Mouse (Mus musculus): Measurements from ENCODE around the gene Ptk7. TPM values are rescaled to one million over a fixed set of nuclear protein-coding genes. Genes with fewer than 3 reads are reported as not detected.

Ptk7 gene
- polyA plus RNA-seq, 1 experiment from 2014 or later = 43.3 TPM

DNA sequence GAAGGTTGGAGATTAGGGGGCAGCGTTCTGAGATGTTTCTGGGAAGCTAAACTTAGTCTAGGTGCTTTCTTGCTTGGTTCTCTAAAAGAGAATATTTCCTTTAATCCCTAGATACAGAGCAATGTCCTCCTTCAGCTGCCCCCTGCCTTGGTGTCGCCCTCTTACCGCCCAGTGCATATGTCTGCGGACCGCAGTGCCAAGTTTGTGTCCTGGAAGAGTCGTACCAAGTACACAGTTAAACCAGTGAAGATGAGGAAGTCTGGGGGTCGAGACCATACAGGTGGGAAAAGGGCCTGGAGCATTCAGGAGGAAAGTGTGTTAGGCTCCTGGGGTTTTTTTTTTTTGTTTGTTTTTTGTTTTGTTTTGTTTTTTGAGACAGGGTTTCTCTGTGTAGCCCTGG, 18.0 kb upstream of the Ptk7 start:
- H3K36me3 ChIP-seq (ENCODE audit: control insufficient read depth, insufficient read depth, low read length) = no peaks in the 10 kb centered on the region
- WGBS = 91% methylated on average over 7 of the region's 7 CpGs
- no peaks in the 10 kb centered on the region for H3K27me3 ChIP-seq (ENCODE audit: control insufficient read depth, insufficient read depth, low read length)
- H3K27ac ChIP-seq (ENCODE audit: low read depth, low read length) = no peak overlapping the region
- H3K9ac ChIP-seq (ENCODE audit: low read length) = no peak overlapping the region
- no peak overlapping the region for H3K4me2 ChIP-seq (ENCODE audit: low read depth, low read length, severe bottlenecking)
- peaks cover 27% of the 10 kb centered on the region for H3K4me1 ChIP-seq (replicated peaks; ENCODE audit: control insufficient read depth, insufficient read depth, low read length)
- no peak overlapping the region for H3K4me3 ChIP-seq (ENCODE audit: low read depth, low read length)
- DNase-seq (ENCODE audit: low spot score) (no peak), ATAC-seq (replicated peaks; ENCODE audit: low FRiP score) (no peak)
- H3K9me3 ChIP-seq (ENCODE audit: control insufficient read depth, low read length) = no peaks in the 10 kb centered on the region

GRCm38 (mm10) chr17:46646322-46646662, 17.0 kb upstream of the Ptk7 start:
- whole genome bisulfite sequencing = under 1% methylated on average over 19 of the region's 19 CpGs

DNA sequence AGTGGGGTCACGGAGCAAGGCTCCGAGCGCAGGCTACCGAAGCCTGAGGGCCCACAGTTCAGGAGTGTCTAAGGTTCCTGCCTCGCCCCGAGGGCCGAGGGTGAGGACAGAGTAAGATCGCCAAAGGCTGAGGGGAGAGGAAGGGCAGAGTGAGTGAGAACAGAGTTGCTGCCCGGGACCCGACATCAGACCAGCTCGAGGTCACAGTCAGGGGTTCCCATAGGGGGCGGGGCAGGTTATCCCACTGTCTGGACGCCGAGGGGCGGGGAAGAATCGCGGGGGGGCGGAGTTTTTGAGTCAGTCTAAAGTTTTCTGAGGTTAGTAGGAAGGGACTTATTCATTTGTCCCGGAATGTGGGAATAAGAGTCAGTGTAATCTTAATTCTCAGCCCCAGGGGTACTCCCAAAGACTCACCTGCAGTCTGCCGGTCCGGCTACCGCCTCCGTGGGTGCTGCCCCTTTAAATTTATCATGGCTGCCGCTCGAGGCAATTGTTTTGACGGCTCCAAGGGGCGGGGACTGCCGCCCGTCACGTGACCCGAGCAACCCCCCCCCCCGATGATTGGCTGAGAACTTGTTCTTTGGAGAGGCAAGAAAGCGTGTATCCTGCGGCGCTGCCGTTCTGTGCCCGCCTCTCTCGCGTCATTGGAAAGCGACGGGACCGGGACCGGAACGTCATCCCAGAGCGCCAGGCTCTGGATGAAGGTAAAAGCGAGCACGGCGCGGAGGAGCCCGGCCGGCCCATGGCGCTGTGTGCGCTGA, 16.4 kb upstream of the Ptk7 start, which contains the start of the genes Klc4 and Mrpl2:
Klc4 (minus strand) TSS at position 462 of the 761 bp plus-strand sequence.
Mrpl2 (plus strand) TSS at position 669 of the 761 bp plus-strand sequence.
- Histone ChIP-seq H3K4me2 (ENCODE audit: low read depth, low read length, severe bottlenecking) (peak within 1 kb of the TSS; percentile 96), H3K4me3 (ENCODE audit: low read depth, low read length) (peak within 1 kb of the TSS; percentile 68), H3K9me3 (ENCODE audit: control insufficient read depth, low read length) (no peaks in the 10 kb centered on the region), H3K9ac (ENCODE audit: low read length) (peak within 1 kb of the TSS; percentile 77), H3K27me3 (ENCODE audit: control insufficient read depth, insufficient read depth, low read length) (no peaks in the 10 kb centered on the region), H3K4me1 (replicated peaks; ENCODE audit: control insufficient read depth, insufficient read depth, low read length) (peaks cover 16% of the 10 kb centered on the region), H3K36me3 (ENCODE audit: control insufficient read depth, insufficient read depth, low read length) (no peaks in the 10 kb centered on the region), H3K27ac (ENCODE audit: low read depth, low read length) (no peak within 1 kb of the TSS)
- DNase-seq (ENCODE audit: low spot score) (peak; percentile 100), ATAC-seq (replicated peaks; ENCODE audit: low FRiP score) (peak; percentile 73)
- WGBS = 1% methylated on average over 53 of the region's 53 CpGs

More at GRCm38 (mm10) chr17:46646322-46646662, 17.0 kb upstream of the Ptk7 start:
- Histone ChIP-seq H3K36me3 (ENCODE audit: control insufficient read depth, insufficient read depth, low read length) (no peaks in the 10 kb centered on the region), H3K27me3 (ENCODE audit: control insufficient read depth, insufficient read depth, low read length) (no peaks in the 10 kb centered on the region), H3K27ac (ENCODE audit: low read depth, low read length) (no peak overlapping the region), H3K4me2 (ENCODE audit: low read depth, low read length, severe bottlenecking) (peak overlapping the region; percentile 87), H3K4me1 (replicated peaks; ENCODE audit: control insufficient read depth, insufficient read depth, low read length) (peaks cover 20% of the 10 kb centered on the region), H3K9ac (ENCODE audit: low read length) (peak overlapping the region; percentile 73), H3K4me3 (ENCODE audit: low read depth, low read length) (peak overlapping the region; percentile 68), H3K9me3 (ENCODE audit: control insufficient read depth, low read length) (no peaks in the 10 kb centered on the region)
- ATAC-seq (replicated peaks; ENCODE audit: low FRiP score) (no peak), DNase-seq (ENCODE audit: low spot score) (no peak)

GRCm38 (mm10) chr17:46644916-46645475, 15.7 kb upstream of the Ptk7 start:
- H3K9ac ChIP-seq (ENCODE audit: low read length) = peak overlapping the region; percentile 77
- H3K27ac ChIP-seq (ENCODE audit: low read depth, low read length) = no peak overlapping the region
- H3K4me1 ChIP-seq (replicated peaks; ENCODE audit: control insufficient read depth, insufficient read depth, low read length) = peaks cover 15% of the 10 kb centered on the region
- peak overlapping the region; percentile 96 for H3K4me2 ChIP-seq (ENCODE audit: low read depth, low read length, severe bottlenecking)
- peak overlapping the region; percentile 68 for H3K4me3 ChIP-seq (ENCODE audit: low read depth, low read length)
- DNase-seq (ENCODE audit: low spot score) = no peak
- H3K9me3 ChIP-seq (ENCODE audit: control insufficient read depth, low read length) = no peaks in the 10 kb centered on the region
- no peaks in the 10 kb centered on the region for H3K36me3 ChIP-seq (ENCODE audit: control insufficient read depth, insufficient read depth, low read length)
- peak; percentile 7; the same call in 1 of the 2 replicates for ATAC-seq (replicated peaks; ENCODE audit: low FRiP score)
- 13% methylated on average over 11 of the region's 11 CpGs for WGBS
- no peaks in the 10 kb centered on the region for H3K27me3 ChIP-seq (ENCODE audit: control insufficient read depth, insufficient read depth, low read length)

DNA sequence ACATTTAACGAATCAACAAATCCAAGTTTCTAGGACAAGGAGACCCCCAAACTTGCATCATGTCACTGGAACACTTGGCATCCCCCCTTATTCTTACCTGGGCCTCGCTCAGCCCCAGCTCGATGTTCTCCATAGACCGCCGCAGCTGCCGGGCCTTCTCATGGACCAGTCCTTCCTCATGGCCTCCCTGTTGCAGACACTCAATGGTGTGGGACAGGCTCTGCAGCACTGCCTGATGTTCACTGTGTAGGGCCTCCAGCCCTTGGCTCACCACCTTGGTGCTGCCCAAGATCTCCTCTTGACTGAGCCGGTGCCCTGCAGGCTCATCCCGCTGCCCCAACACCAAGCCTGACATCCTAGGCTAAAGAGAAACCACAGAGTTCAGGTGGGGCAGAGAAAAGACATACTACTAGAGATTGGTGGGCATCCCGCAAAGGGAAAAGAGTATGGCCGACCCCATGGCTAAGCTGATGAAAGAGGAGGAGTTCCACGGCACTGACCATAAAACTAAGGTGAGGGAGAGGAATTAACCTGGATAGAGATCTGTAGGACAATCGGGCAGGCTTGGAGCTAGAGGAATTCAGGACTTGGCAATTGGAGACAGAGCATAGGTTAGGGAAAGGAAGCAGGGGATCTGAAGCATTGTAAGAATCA, 15.0 kb upstream of the Ptk7 start:
- peak overlapping the region; percentile 96; the same call in 1 of the 2 replicates for H3K4me2 ChIP-seq (ENCODE audit: low read depth, low read length, severe bottlenecking)
- H3K36me3 ChIP-seq (ENCODE audit: control insufficient read depth, insufficient read depth, low read length) = no peaks in the 10 kb centered on the region
- H3K4me3 ChIP-seq (ENCODE audit: low read depth, low read length) = peak overlapping the region; percentile 68
- no peaks in the 10 kb centered on the region for H3K9me3 ChIP-seq (ENCODE audit: control insufficient read depth, low read length)
- 93% methylated on average over 12 of the region's 12 CpGs for WGBS
- no peak overlapping the region for H3K27ac ChIP-seq (ENCODE audit: low read depth, low read length)
- H3K27me3 ChIP-seq (ENCODE audit: control insufficient read depth, insufficient read depth, low read length) = no peaks in the 10 kb centered on the region
- no peak for DNase-seq (ENCODE audit: low spot score)
- H3K4me1 ChIP-seq (replicated peaks; ENCODE audit: control insufficient read depth, insufficient read depth, low read length) = peaks cover 11% of the 10 kb centered on the region
- no peak for ATAC-seq (replicated peaks; ENCODE audit: low FRiP score)
- peak overlapping the region; percentile 77 for H3K9ac ChIP-seq (ENCODE audit: low read length)

GRCm38 (mm10) chr17:46642060-46642459, 12.8 kb upstream of the Ptk7 start:
- Histone ChIP-seq H3K4me3 (ENCODE audit: low read depth, low read length) (no peak overlapping the region), H3K9ac (ENCODE audit: low read length) (no peak overlapping the region), H3K27me3 (ENCODE audit: control insufficient read depth, insufficient read depth, low read length) (no peaks in the 10 kb centered on the region), H3K9me3 (ENCODE audit: control insufficient read depth, low read length) (no peaks in the 10 kb centered on the region), H3K4me1 (replicated peaks; ENCODE audit: control insufficient read depth, insufficient read depth, low read length) (peaks cover 11% of the 10 kb centered on the region), H3K4me2 (ENCODE audit: low read depth, low read length, severe bottlenecking) (no peak overlapping the region), H3K36me3 (ENCODE audit: control insufficient read depth, insufficient read depth, low read length) (no peaks in the 10 kb centered on the region), H3K27ac (ENCODE audit: low read depth, low read length) (no peak overlapping the region)
- WGBS = 94% methylated on average over 17 of the region's 17 CpGs
- no peak for DNase-seq (ENCODE audit: low spot score)
- no peak for ATAC-seq (replicated peaks; ENCODE audit: low FRiP score)

DNA sequence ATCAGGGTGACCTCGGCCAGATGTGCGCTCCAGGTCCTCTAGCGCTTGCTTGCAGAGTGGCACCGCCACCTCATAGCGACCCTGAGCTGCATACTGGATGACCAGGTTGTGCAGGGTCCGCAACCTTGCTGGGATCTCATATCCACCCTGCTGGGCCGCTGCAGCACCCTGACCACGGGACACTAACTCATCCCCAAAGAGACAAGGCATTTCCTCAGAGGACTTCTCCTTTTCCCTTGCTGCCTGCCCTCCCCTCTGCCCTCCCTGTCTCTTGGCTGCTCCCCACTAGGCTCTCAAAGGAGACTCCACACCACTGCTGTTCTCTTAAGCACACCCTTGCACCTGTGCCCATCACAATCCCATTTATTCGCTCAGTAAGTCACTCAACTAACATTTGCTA, 10.6 kb upstream of the Ptk7 start:
- no peak for DNase-seq (ENCODE audit: low spot score)
- Histone ChIP-seq H3K4me3 (ENCODE audit: low read depth, low read length) (no peak overlapping the region), H3K4me2 (ENCODE audit: low read depth, low read length, severe bottlenecking) (no peak overlapping the region), H3K9me3 (ENCODE audit: control insufficient read depth, low read length) (no peaks in the 10 kb centered on the region), H3K27ac (ENCODE audit: low read depth, low read length) (no peak overlapping the region), H3K36me3 (ENCODE audit: control insufficient read depth, insufficient read depth, low read length) (no peaks in the 10 kb centered on the region), H3K27me3 (ENCODE audit: control insufficient read depth, insufficient read depth, low read length) (no peaks in the 10 kb centered on the region), H3K4me1 (replicated peaks; ENCODE audit: control insufficient read depth, insufficient read depth, low read length) (peaks cover 2% of the 10 kb centered on the region; the same call in 1 of the 2 replicates), H3K9ac (ENCODE audit: low read length) (no peak overlapping the region)
- 87% methylated on average over 9 of the region's 9 CpGs for WGBS
- ATAC-seq (replicated peaks; ENCODE audit: low FRiP score) = no peak

GRCm38 (mm10) chr17:46636831-46637523, 7.7 kb upstream of the Ptk7 start:
- no peaks in the 10 kb centered on the region for H3K27me3 ChIP-seq (ENCODE audit: control insufficient read depth, insufficient read depth, low read length)
- no peaks in the 10 kb centered on the region for H3K9me3 ChIP-seq (ENCODE audit: control insufficient read depth, low read length)
- H3K4me1 ChIP-seq (replicated peaks; ENCODE audit: control insufficient read depth, insufficient read depth, low read length) = no peaks in the 10 kb centered on the region
- no peak overlapping the region for H3K4me2 ChIP-seq (ENCODE audit: low read depth, low read length, severe bottlenecking)
- H3K36me3 ChIP-seq (ENCODE audit: control insufficient read depth, insufficient read depth, low read length) = no peaks in the 10 kb centered on the region
- no peak overlapping the region for H3K9ac ChIP-seq (ENCODE audit: low read length)
- H3K27ac ChIP-seq (ENCODE audit: low read depth, low read length) = no peak overlapping the region
- WGBS = 27% methylated on average over 15 of the region's 15 CpGs
- ATAC-seq (replicated peaks; ENCODE audit: low FRiP score) (no peak), DNase-seq (ENCODE audit: low spot score) (no peak)
- no peak overlapping the region for H3K4me3 ChIP-seq (ENCODE audit: low read depth, low read length)
